Mouse (Mus musculus): Measurements from ENCODE around the gene Sfxn3. TPM values are rescaled to one million over a fixed set of nuclear protein-coding genes. Genes with fewer than 3 reads are reported as not detected.

Sfxn3 gene
- total RNA-seq (2017): 8.6 and 11.0 TPM in 2 replicates

GRCm38 (mm10) chr19:45047417-45047934, at the start of gene Sfxn3:
TSS of gene Sfxn3 (plus strand) at chr19:45047503.
- ATAC-seq (replicated peaks; ENCODE audit: low read depth, poor library complexity, severe bottlenecking): peak; percentile 83

- ATAC-seq (replicated peaks; ENCODE audit: low read depth, poor library complexity, severe bottlenecking): no peak
Measured at GRCm38 (mm10) chr19:44997786-44998185, 49.5 kb upstream of the Sfxn3 start.

- no peak for ATAC-seq (replicated peaks; ENCODE audit: low read depth, poor library complexity, severe bottlenecking)
Measured at GRCm38 (mm10) chr19:44999647-45000046, 47.7 kb upstream of the Sfxn3 start.

- ATAC-seq (replicated peaks; ENCODE audit: low read depth, poor library complexity, severe bottlenecking): no peak
Measured at GRCm38 (mm10) chr19:45002301-45002700, 45.0 kb upstream of the Sfxn3 start.

DNA sequence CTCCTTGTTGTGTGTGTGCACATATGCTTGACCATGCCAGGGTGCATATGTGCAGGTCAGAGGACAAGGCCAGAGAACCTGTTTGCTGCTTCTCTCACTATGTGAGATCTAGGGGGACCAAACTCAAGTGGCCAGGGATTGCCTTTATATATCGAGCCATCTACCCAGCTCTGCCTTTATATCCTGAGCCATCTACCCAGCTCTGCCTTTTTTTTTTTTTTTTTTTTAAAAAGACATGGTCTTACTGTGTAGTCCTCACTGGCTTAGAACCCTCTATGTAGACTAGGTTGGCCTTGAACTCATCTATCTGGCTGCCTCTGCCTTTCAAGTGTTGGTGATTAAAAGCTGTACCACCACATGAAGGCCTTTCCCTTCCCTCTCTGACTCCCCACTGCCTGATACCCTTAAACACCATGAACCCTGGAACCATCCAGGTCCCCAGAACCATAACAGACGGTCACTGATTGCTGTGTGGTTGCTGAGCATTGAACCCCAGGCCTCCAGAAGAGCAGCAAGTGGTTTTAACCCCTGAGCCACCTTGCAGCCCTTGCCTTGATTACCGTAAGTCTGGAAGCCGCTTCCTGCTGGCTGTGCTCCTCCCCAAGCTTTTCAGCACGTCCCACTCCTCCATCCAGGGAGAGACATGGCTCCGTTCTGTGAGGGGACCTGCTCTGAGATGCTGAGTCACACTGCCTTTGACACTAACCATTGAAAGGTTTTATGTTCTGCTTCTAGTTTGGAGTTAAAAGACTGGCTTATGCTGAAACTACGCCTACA, 43.4 kb upstream of the Sfxn3 start:
- no peak for ATAC-seq (replicated peaks; ENCODE audit: low read depth, poor library complexity, severe bottlenecking)

GRCm38 (mm10) chr19:45005444-45005843, 41.9 kb upstream of the Sfxn3 start, which contains the start of gene Twnk:
TSS of gene Twnk (plus strand) at chr19:45005663.
- ATAC-seq (replicated peaks; ENCODE audit: low read depth, poor library complexity, severe bottlenecking): peak; percentile 68

DNA sequence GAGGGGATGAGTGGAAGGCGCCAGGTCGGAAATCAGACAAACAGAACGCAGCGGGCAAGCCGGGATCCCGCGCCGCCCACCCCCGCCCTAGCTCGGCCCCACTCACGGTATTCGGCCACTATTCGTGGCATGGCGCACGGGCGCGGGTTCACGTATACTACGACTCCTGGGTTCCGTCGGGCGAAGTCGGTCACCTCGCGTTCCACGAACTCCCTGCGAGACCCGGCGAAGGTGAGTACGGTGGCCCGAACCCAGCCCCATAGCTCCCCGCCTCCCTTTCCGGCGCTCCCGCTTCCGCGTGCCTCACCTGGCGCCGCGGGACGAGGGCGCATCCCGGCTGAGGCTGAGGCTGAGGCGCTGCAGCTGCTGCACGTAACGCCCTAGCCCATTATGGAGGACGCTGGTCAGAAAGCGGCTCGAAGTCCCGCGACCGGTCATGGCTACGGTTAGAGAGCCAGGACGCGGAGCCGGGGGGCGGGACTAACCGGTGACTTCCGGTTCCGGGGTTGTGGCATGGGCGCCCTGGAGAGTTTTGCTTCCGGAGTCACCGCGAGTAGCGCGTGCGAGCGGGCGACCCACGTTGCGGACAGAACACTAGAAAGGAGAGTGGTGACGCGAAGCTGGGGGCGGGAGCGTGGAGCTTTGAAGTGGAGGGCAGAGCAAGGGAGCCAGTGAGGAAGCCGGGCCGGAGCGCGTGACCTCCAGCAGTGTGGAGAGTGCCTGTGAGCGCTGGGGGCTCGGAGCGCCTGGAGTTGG, 41.2 kb upstream of the Sfxn3 start, which contains the start of gene Mrpl43:
TSS of gene Mrpl43 (minus strand) at position 486 of the 756 bp plus-strand sequence.
- peak; percentile 87 for ATAC-seq (replicated peaks; ENCODE audit: low read depth, poor library complexity, severe bottlenecking)

DNA sequence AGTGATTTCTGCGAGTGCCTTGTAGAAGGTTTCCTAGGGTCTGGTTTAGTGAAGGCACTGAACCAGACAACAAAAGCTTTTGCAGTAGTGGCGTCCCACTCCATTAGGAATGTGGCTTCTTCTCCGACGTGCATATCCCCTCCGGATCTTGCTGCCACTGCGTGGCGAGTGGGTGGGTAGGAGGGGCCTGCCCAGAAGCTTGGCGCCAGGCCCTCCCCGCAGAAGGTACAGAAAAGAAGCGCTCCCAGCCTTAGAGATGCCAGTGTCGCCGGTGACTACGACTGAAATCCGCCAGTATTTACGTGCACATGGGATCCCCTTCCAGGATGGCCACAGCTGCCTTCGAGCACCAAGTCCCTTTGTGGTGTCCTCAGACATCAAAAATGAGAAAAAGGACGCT, 40.3 kb upstream of the Sfxn3 start:
- no peak for ATAC-seq (replicated peaks; ENCODE audit: low read depth, poor library complexity, severe bottlenecking)

DNA sequence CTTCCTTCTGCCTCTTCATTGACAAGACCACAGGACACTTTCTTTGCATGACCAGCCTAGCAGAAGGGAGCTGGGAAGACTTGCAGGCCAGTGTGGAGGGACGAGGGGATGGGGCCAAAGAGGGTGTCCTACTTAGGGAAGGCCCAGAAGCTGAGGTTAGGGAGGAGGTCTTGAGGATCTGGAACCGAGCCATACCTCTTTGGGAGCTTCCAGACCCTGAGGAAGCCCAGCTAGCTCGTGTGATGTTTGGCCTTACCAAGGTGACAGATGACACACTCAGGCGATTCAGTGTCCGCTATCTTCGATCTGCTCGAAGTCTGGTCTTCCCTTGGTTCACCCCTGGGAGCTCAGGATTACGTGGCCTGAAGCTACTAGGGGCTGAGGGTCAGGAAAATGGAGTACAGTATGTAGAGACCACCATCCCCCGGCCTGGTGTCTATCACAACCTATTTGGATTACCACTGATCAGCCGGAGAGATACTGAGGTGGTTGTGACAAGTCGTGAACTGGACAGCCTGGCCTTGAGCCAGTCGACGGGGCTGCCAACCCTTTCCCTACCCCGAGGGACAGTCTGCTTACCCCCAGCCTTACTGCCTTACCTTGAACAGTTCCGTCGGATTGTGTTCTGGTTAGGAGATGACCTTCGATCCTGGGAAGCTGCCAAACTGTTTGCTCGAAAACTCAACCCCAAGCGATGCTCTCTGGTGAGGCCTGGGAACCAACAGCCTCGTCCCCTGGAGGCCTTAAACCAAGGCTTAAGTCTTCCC, 39.7 kb upstream of the Sfxn3 start:
- no peak for ATAC-seq (replicated peaks; ENCODE audit: low read depth, poor library complexity, severe bottlenecking)

DNA sequence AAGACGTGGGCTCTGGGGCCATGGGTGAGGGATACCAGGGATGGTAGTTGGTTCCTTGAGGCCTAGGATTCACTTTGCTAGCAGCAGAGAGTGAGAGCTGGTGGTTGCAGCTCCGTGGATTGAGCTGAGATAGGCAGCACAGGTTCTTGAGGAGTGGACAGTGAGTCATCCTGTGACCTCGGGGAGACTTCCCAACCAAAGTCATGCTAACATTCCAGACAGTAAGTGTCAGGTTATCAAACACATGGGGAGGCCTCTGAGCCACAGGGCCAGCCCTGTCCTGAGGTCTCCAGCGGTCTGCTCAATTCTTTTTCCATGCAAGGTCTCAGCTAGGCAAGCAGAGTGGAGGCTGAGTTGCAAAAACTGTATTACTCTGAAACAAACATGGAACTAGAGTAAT, 36.7 kb upstream of the Sfxn3 start:
- ATAC-seq (replicated peaks; ENCODE audit: low read depth, poor library complexity, severe bottlenecking): no peak

GRCm38 (mm10) chr19:45012219-45012618, 35.1 kb upstream of the Sfxn3 start:
- ATAC-seq (replicated peaks; ENCODE audit: low read depth, poor library complexity, severe bottlenecking): no peak

DNA sequence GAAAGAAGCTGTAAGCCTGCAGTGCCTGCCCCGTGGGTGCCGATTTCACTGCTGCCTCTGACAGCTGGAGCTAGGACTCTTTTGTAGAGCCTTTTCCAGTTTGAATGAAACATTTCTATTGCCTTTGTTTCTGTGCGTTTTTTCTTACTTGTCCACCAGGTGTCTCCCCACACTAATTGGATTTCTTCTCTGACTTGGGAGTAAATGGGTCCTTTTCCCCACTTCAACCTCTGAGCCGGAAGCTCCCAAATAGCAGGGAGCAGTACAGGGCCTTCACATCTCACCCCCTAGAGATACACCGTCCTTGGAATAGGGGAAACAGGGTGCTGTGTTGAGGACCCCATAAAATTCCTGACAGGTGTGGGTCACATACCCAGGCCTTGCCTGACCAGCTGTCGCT, 34.7 kb upstream of the Sfxn3 start:
- ATAC-seq (replicated peaks; ENCODE audit: low read depth, poor library complexity, severe bottlenecking): no peak

DNA sequence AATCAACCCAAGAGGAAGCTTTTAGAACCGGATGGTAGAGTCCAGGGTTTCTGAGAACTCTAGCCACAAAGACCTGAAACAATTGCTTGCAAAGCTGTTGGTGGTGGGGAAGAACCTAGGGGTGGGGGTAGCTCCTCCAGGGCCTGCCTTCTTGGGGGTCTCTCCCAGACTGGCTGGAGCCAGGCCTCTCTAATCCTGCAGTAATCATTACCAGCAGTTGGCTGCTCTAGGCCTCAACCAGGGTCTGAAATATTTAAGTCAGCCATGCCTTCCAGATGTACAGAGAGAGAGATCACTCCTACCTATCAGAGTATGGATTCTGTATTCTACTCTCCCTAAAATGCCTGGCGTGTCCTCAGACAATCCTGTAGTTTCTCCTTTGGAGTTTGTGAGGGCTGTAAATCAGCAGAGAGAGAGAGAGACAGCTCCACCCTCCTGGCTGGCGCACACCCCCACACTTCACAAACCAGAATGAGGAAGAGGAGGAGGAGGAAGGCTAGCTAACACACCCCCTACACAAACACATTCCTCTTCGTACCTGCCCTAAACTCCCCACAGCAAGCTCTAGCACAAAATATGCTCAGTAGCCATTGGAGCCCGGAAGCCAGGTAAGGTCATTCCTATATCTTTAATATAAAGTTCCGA, 33.6 kb upstream of the Sfxn3 start:
- ATAC-seq (replicated peaks; ENCODE audit: low read depth, poor library complexity, severe bottlenecking): no peak

- no peak for ATAC-seq (replicated peaks; ENCODE audit: low read depth, poor library complexity, severe bottlenecking)
Measured at GRCm38 (mm10) chr19:45014335-45014971, 32.9 kb upstream of the Sfxn3 start, which contains the start of gene Lzts2. TSS of gene Lzts2 (plus strand) at chr19:45014414.

DNA sequence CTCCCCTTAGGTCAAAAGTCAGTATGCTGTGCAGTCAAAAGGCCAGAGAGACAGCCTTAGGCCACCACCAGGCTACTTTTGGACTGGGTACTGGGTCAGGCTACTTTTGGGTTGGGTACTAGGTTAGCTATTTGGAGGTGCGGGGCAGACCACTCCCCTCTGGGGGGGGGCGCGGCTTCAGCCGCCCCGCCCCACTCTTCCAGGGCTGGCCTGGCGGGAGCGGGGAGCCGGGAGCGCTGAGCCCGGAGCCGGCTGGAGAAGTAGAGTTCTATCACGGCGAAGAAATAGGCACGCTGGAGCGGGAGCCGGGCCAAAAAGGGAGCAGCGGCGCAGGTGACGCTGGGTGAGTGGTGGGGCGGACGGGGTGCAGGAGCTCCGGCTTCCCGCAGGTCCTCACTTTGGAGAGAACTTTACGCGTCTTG, 32.3 kb upstream of the Sfxn3 start:
- no peak for ATAC-seq (replicated peaks; ENCODE audit: low read depth, poor library complexity, severe bottlenecking)

- no peak; the same call in 1 of the 2 replicates for ATAC-seq (replicated peaks; ENCODE audit: low read depth, poor library complexity, severe bottlenecking)
Measured at GRCm38 (mm10) chr19:45015518-45016281, 31.6 kb upstream of the Sfxn3 start.

GRCm38 (mm10) chr19:45016341-45017215, 30.7 kb upstream of the Sfxn3 start:
- peak; percentile 22; the same call in 1 of the 2 replicates for ATAC-seq (replicated peaks; ENCODE audit: low read depth, poor library complexity, severe bottlenecking)
